Mouse (Mus musculus) embryo, embryonic 9.5 days (tissue): ENCODE measurements at regions not wholly inside any gene's neighbourhood (a gene's known extent, or its start where the extent isn't known, plus 50 kb on each side); places are given as distances from the start of the nearest gene placed in this dataset.

ENCODE experiments used
- DNase-seq: peaks from one replicate; pipeline ENCODE4 v3.0.0-alpha.2; 2017; ENCODE audit errors: extremely low spot score

DNA sequence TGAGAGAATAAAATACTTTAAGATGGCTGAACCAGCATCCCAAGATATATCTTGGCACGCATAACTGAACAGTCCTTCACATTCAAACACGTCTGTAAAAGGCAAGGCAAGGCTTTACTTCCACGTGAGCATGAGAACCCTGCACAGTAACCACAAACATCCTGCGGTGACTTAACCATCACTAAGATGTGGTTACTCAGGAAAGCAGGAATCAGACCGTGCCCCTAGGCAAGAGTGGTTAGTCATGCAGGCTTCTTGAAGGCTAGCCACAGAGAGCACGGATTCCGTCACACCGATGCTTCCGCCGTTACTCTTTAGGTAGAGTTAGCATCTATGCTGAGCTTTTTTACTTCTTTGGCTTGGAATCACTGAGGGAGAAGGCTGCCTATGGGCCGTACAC is 266.8 kb downstream of the Barhl2 start:
- no peak for DNase-seq

DNA sequence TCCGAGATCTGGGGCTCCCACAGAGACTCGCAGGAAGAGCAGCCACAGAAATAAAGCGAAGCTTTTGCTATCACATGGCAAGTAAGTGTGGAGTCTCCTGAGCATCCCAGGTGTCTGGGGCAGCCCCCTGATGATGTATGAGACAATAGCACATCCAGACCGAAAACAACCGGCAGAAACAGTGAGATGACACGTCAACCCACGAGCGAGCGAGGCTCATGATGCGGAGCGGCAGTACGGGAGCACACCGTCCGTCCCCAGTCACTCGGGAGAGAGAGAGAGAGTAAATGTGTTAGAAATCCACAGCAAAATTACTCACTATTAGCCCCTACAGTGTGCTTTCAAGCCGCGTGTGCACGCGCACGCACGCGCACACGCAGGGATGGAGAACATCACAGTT is 276.2 kb downstream of the Barhl2 start:
- no peak for DNase-seq

DNA sequence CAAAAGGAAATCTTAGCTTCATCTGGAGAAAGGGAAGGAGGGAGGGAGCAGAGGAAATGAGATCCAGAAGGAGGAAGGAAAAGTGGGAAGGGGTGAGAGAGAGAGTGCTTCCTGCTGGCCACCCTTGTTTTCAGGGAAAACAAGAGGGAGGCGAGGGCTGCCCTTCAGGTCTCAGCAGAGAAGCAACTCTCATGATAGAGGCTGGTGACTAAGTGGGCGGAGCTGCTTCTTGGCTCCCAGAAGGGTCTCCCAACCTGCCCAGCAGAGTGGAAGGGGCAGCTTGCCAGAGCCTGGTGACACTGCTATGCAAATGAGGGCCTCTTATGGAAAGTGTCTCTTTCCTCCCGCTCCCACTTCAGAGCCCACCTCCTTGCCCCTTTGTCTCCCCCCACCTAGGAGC is 285.8 kb downstream of the Barhl2 start:
- DNase-seq: peak; percentile 28

DNA sequence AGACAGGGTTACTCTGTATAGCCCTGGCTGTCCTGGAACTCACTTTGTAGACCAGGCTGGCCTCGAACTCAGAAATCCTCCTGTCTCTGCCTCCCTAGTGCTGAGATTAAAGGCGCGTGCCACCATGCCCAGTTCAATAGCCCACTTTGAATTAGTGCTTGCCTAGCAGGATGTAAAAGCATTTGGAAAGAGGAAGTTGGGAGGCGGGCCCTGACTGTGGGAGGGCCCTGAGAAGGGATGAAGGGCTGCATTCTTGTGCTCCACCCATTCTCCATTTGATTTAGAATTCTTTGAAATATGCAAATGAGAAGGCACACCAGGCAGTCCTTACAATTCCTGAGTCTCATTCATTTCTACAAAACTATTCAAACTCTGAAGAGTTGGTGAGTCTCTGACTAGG is 287.6 kb downstream of the Barhl2 start:
- no peak for DNase-seq

DNA sequence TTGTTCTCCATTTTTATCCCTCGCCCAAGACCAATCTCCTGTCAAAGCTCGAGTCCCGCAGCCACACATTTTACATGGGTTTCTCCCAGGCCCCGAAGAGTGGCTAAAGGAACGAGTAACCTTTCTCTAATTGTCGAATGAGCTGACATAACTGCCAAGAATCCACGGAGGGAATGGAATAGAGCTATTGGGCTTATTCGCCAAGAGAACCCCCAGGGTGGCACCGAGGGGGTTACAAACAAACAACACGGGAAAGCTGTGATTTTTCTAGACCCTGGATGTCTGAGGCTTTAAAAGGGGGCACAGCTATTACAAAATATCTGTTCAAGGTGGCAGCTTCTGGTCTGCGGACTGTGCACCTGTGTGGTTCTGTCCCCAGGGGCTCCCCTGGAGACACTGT is 290.4 kb downstream of the Barhl2 start:
- DNase-seq: no peak

DNA sequence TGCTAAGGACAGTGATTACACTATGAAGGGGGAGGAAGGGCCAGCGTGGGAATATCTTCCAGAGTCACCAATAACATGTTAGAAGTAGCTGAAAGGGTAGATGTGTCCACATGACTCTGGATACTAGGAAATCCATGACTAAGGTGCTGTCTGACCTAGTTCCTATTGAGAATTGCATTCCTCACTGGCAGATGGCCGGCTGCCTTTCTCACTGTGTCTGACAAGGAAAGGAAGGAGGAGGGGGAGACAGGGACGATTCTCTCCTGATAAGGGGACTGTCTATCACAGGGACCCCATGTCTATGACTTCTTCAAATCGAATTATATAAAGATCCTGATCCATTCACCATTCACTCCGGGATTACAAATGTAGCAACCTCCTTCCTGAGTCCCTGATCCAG is 289.9 kb downstream of the Zfp326 start:
- DNase-seq: no peak

DNA sequence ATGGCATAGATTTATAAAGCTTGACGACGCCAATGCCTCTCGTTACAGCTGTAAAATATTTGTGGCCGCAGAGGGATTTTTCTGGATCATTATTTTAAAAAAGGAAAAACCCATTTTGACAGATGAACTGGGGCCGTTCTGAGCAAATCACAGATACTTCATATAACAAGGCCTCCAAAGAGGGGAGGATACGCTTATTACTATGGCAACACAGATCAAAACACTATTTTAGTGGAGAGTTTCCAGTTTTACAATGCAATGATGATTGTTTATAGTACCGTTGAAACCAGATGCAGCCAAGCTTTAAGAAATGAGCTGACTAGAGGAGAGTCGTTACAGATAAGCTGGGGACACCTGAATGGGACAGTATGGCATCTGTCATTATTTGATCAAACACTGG is 287.8 kb downstream of the Zfp326 start:
- DNase-seq: no peak

DNA sequence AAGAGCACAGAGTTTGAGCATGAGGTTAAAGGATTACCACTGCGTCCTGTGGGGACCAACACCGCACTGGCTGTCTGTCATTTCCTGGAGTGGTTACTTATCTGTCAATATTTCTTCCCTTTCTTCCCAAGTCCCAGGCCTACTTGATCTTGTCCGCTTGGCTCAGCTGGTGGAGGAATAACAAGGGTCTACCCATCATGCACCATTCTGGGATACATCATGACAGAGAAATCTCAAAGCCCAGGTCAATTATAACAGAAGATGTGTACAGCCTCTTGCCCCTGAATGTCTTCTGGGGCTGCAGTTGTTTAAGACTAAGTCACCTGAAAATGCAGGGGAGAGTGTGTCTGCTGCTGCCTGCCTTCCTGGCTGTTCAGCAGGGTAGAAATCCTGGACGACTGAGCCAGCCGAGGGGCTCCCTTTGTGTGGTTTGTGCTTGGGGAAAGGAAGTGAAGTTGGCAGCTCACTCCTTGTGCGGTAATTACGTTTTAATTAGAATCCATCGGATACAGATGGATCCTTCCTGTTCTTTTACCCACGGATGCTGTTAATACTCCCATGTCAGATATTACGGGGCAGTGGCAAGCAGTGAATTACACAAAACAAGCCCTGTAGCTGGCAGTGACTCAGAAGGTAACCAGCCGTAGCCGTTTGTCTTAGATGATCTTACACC is 286.8 kb downstream of the Zfp326 start:
- no peak for DNase-seq

DNA sequence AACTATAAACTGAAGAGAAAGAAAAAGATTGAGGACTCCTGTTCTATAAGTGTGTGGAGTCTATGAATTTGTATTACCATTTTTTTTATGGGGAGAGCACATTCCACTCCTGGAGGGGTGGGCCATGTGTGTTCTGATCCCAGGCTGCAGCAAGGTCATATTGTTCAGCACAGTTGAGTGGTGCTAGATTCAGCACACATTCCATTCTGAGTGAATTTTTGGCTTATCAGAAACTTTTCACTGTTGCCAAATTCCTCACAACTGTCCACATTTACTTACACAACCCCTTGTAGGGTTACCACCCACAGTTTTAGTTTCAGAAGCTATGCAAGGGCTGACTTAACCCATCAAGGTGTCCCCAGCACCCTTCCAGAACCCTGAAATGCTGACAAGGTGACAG is 262.7 kb downstream of the Zfp326 start:
- DNase-seq: no peak

DNA sequence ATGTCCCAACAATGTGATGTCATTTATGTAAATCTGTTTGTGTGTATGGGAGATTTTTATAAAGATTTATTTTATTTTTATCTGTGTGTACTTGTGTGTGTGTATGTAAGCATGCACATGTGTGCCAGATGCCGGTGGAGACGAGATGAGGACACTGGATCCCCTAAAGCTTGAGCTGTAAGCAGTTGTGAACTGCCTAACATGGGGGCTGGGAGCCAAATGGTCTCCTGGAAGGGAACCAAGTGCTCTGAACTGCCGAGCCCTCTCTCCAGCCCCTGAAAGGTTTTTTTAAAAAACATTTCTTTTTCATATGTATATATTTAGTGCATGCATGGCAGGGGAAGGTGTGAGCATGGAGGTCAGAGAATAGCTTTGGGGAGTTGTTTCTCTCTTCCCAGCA is 246.6 kb downstream of the Zfp326 start:
- no peak for DNase-seq

DNA sequence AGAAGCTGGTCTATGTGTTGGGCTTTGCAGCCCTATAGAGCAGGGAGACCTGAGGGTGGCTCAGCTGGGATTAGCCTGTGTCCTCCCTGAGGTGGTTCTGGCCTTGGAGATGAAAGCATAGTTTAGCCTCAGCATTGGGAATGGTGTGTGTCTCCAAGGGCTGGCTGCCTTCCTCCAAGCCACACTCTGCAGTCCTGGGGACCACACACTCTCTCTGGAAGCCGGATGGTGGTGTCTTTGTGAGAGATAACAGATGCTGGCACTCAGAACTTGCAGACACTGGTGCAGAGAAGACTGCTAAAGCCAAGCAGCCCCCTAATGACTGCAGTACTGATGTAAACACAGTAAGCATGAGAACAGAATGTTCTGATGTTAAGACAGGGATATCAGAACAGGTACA is 243.2 kb downstream of the Zfp326 start:
- DNase-seq: no peak

DNA sequence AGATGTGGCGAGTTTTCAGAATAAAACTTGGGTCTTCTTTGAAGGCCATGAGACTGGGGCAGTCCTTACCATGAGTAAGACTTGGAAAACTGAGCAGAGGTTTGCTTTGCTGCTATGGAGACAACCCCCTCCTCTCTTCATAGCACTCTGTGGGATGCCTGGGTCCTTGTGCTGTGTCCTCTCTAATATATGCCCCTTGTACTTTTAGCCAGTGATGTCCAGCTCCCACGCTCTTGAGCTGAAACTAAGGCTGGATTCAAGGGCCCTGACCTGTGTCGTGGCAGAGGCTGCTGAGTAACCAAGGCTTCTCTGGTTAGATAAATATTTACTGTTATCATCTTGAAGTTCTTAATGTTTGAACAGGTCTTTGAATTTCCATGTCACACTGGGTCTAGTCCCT is 236.8 kb downstream of the Zfp326 start:
- DNase-seq: no peak

DNA sequence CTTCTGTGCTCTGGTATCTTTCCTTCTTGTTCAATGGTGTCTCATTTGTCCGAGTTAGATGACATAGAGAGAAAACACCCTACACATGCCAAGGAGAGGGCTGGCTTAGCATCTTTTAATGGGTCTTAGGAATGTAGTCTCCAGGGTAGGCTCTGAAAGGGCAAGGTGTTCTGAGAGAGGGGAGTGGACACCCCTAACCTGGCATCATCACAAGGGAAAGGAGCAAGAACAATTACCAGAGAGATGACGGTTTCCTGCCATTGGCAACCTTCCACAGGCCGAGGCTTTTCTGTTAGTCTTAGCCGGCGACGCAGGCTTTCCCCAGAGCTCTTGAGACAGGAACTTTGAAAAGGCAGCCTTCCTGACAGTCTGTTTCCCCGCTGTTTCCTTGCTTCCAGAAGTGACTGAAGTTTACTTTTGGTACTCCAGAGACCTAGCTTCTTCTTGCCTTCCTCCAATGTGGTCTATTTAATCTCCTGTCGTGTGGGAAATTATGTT is 232.2 kb downstream of the Zfp326 start:
- no peak for DNase-seq

DNA sequence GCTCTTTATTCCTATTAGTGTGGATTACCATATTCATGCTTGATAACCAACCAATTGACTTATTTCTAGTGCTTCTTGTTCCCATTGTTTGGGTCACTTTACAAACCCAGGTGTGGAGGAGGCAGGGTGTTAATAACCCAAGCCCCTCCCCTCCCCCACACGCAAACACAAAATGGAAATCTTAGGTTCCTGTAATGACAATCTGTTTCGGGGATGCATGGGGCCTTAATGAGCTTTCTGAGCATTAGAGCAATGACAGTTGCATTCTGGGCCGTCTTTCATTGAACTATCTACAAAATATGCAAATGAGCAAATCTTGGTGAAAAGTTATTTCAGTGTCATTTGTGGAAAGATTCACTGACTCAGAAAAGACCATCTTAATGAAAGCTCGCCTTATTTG is 225.9 kb downstream of the Zfp326 start:
- DNase-seq: no peak

DNA sequence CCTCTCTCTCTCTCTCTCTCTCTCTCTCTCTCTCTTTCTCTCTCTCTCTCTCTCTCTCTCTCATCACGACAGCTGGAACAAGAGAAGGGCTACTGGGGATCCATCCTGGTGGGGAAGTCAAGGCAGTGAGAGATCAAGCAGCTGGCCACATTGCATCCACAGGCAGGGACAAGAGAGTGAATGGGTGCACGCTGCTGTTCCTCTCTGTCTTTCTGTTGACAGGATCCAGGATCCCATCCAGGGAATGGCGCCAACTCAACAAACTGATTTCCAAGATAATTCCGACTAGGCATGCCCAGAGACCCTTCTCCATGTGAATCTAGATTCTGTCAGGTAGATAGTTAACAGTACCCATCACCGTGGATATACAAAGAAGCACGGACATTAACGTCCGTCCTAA is 222.5 kb downstream of the Zfp326 start:
- no peak for DNase-seq

DNA sequence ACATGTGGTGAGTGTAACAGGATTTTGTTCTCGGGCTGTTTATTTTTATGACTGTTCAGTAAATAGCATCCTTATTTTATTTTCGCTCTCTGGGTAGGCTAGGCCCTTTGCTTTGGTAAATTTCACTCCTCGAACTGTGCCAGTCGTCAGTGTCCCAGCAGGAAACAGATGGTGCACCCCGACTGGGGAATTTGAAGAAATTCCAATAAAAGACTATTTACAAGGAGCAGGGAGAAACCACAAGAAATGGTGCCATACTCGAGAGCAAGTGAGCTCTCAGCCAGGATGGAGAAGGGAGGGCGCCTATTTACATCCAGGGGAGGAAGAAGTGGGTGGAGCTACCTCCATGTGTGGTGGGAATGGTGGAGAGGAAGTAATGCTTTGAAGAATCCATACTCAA is 213.0 kb downstream of the Zfp326 start:
- DNase-seq: no peak

DNA sequence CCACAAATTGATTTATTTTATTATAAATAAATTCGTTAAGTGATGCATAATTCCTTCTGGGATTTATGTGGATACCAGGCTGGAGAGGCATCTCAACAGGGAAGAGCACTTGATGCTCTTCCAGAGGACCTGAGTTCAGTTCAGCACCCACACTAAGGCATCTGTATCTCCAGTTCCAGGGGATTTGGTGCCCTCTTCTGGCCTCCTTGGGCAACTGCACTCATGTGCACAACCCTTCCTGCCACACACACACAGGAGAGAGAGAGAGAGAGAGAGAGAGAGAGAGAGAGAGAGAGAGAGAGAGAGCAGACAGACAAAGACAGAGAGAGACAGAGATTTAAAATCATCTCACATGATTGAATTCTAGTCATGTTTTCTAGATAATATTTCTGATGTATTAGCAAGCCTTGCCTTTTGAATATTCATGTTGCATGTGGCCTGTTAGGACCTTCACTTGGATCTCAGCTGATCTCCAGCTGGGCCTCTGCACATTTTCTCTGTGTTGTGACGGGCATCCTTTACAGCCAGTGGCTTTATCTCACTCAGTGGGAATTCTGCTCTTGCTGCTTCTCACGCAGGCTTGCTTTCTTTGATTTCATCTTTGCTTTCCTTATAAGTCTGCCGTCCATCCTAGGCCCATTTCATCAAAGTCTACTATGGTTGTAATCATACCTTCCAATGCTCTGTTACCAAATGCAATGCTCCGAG is 212.3 kb downstream of the Zfp326 start:
- DNase-seq: no peak

DNA sequence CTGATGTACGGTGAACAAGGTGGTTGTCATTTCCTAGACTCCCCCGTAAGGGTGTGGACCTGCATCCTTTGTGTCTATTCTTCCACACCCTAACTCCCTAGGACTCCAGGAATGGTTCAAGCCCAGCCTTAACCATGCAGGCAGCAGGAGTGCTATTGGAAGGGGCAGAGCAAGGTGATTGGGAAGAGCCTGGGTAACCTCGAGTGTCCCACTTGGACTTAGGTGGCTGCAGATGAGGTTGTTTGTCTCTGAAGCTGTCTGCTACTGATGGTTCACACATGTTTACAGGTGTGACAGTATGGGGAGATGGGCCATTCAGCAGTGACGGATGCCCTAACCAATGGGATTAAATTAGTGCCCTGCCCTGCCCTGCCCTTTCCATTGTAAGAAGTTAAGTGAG is 207.4 kb downstream of the Zfp326 start:
- DNase-seq: no peak

DNA sequence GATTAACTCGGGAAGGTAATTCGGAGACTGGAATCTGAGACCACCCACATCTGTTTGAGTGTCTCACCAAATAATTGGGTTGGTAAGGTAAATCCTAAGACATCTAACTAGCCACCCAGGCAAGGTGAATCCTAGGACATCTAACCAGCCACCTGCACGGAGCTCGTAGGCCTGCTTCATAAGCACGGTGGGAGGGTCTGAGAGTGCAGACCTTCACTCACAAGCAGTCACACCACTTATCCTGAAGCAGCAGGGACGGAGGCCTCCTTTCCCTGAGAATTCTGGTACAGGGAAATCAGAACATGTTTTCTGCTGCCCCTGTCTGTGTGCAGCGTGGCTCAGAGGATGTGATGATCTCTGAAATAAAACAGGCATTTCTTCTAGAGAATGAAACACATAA is 206.5 kb downstream of the Zfp326 start:
- no peak for DNase-seq

DNA sequence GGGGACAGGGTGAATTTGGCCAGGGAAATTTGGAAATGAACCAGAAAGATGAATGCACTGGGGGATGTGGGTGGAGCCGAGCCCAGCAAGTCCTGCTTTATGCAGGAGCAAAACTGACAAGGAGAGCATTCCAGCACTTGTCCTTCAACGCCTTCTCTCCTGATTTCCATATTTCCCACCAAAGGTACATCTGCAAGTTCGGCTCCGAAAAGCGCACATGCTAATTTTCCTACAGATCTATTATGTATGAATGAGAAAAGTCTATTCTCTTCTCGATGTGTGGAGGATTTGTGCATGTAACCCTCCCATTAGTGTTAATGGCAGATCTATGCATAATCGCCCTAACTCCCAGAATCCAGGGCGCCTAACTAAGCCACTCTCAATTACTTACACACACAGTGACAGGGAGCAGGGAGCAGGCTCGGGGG is 190.8 kb downstream of the Zfp326 start:
- DNase-seq: no peak

DNA sequence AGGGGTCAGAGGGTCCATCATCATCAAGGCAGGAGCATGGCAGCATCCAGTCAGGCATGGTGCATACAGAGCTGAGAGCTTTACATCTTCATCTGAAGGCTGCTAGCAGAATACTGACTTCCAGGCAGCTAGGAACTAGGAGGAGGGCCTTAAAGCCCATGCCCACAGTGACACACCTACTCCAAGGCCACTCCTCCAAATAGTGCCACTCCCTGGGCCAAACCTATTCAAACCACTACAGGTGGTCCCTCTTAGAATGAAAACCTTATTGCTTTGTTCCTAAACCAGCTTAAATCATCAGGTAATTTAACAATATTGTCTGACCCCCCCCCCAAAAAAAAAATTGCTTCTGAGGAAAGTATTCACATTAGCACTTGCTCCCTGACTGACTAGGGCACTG is 190.3 kb downstream of the Zfp326 start:
- DNase-seq: no peak

DNA sequence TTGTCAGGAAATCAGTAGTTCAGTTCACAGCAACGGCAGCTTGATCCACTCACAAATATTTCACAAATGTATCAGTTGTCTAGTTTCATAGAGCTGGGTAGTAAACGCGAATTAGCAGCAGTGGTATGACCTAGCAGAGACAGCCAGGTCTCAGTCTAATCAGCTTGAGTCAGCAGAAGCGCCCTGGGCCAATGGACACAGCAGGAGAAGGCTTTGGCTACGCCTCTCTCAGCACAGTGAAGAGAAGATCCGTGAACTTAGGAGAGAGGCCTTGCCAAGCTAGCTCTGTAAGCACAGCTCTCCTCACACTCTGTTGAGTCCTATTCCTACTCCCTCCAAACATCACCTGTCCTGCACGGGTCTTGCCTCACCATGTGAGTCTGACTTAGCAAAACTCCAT is 188.0 kb downstream of the Zfp326 start:
- no peak for DNase-seq

DNA sequence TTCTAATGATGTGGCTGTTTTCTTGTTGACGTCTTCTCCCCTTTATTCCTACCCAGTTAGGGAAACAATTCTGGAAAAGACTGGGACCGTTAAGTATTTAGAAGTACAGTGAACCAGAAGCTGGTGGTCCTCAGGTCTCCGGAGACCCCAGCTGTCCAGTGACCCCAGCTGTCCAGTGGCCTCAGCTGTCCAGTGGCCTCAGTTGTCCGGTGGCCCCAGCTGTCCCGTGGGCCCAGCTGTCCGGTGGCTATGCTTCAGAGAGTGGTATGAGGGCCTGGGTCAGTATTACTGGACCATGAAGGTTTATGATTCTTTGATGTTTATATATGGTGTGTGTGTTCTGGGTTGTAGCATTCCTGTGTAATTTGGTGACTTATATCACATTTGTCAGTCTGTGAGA is 186.6 kb downstream of the Zfp326 start:
- no peak for DNase-seq

DNA sequence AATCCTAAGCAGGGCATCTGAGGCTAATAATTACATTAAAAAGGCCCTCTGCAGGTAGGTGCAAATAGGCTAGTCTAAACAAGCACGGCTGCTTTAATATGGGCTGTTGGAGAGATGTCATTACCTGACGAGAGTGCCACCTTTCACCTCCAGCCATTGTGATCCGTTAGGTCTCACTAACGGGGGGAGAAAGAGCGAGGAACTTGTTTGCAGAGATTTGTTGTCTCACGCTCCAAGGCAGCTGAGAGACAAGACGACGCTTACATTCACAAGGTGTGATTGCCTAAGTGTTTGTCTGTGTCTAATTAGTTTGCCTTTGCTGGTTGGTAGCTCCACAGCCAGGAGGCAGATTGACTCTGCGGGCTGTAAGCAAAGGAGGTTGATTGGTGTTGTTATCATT is 180.3 kb downstream of the Zfp326 start:
- DNase-seq: no peak
